Mouse (Mus musculus) midbrain, embryonic 11.5 days (tissue): ENCODE measurements around the gene Ffar3. TPM values are rescaled to one million over a fixed set of nuclear protein-coding genes. Genes with fewer than 3 reads are reported as not detected.

Experiments
- ATAC-seq: fragments of 200-750 bp; cut with Nextera tagmentation; 2 replicates; pipeline ENCODE4 v1.8.0; 2017; ENCODE audit warnings: moderate TSS enrichment, moderate library complexity; ENCODE audit not compliant: low FRiP score
- DNase-seq: peaks from one replicate; pipeline ENCODE4 v3.0.0; 2015; ENCODE audit warnings: low spot score; ENCODE audit errors: missing footprints
- H3K27ac ChIP-seq: fragments of 300-500 bp; sonication (generic); 2 replicates; pipeline ENCODE4 v1.5.1; 2014; ENCODE audit warnings: low read depth, low read length
- H3K27me3 ChIP-seq: fragments of 300-500 bp; sonication (generic); 2 replicates; pipeline ENCODE4 v1.6.1; 2014; ENCODE audit warnings: mild to moderate bottlenecking, low read length, moderate library complexity, mixed read lengths; ENCODE audit not compliant: control insufficient read depth, insufficient read depth
- H3K36me3 ChIP-seq: fragments of 300-500 bp; sonication (generic); 2 replicates; pipeline ENCODE4 v1.6.1; 2014; ENCODE audit warnings: mild to moderate bottlenecking, low read length, moderate library complexity, mixed read lengths; ENCODE audit not compliant: control insufficient read depth, insufficient read depth
- H3K4me1 ChIP-seq: fragments of 300-500 bp; sonication (generic); 2 replicates; pipeline ENCODE4 v1.6.1; 2014; ENCODE audit warnings: low read length; ENCODE audit not compliant: control insufficient read depth, insufficient read depth
- H3K4me2 ChIP-seq: fragments of 300-500 bp; sonication (generic); 2 replicates; pipeline ENCODE4 v1.6.1; 2014; ENCODE audit warnings: mild to moderate bottlenecking, moderate library complexity
- H3K4me3 ChIP-seq: fragments of 300-500 bp; sonication (generic); 2 replicates; pipeline ENCODE4 v1.5.1; 2014; ENCODE audit warnings: low read depth, low read length
- H3K9ac ChIP-seq: fragments of 300-500 bp; sonication (generic); 2 replicates; pipeline ENCODE4 v1.6.1; 2014; ENCODE audit warnings: low read length
- H3K9me3 ChIP-seq: fragments of 300-500 bp; sonication (generic); 2 replicates; pipeline ENCODE4 v1.6.1; 2016; ENCODE audit warnings: low read length; ENCODE audit not compliant: control insufficient read depth
- WGBS: fragments of 180-500 bp; shearing (Covaris S2); extraction: QIAGEN DNeasy Blood & Tissue Kit; methylation state at CpG from one replicate; pipeline ENCODE4 v1.1.7; 2014; 5-methylcytosine and 5-hydroxymethylcytosine counted together
- polyA plus RNA-seq: library from polyadenylated mRNA; unstranded; fragments of >200 nt; fragmentation: Nextera tagmentation; extraction: Ambion mirVana; gene quantifications from 2 replicates; pipeline ENCODE4 v1.2.1, GENCODE M21; 2014

The Ffar3 gene
- polyA plus RNA-seq, 1 experiment from 2014 or later: not detected

GRCm38 (mm10) chr7:30820131-30820530 is 35.8 kb downstream of the Ffar3 start:
- Histone ChIP-seq H3K27me3 (no peaks in the 10 kb centered on the region), H3K36me3 (no peaks in the 10 kb centered on the region), H3K4me3 (no peak overlapping the region), H3K27ac (no peak overlapping the region), H3K9me3 (no peaks in the 10 kb centered on the region), H3K4me1 (no peaks in the 10 kb centered on the region), H3K4me2 (no peak overlapping the region), H3K9ac (no peak overlapping the region)
- DNase-seq (no peak), ATAC-seq (no peak)
- WGBS: 71% methylated on average over 6 of the region's 6 CpGs

- no peak overlapping the region for H3K4me3 ChIP-seq
- H3K36me3 ChIP-seq: no peaks in the 10 kb centered on the region
- H3K27me3 ChIP-seq: no peaks in the 10 kb centered on the region
- H3K9ac ChIP-seq: no peak overlapping the region
- DNase-seq (no peak), ATAC-seq (no peak)
- WGBS: 71% methylated on average over 6 of the region's 6 CpGs
- H3K4me2 ChIP-seq: no peak overlapping the region
- H3K27ac ChIP-seq: no peak overlapping the region
- H3K4me1 ChIP-seq: no peaks in the 10 kb centered on the region
- H3K9me3 ChIP-seq: no peaks in the 10 kb centered on the region
Measured at GRCm38 (mm10) chr7:30812291-30812807, 43.6 kb downstream of the Ffar3 start.

GRCm38 (mm10) chr7:30811757-30812290 is 44.2 kb downstream of the Ffar3 start:
- H3K9ac ChIP-seq: no peak overlapping the region
- H3K27ac ChIP-seq: no peak overlapping the region
- no peak for DNase-seq
- no peaks in the 10 kb centered on the region for H3K36me3 ChIP-seq
- no peaks in the 10 kb centered on the region for H3K9me3 ChIP-seq
- WGBS: 73% methylated on average over 9 of the region's 9 CpGs
- ATAC-seq: no peak
- H3K4me1 ChIP-seq: no peaks in the 10 kb centered on the region
- H3K4me2 ChIP-seq: no peak overlapping the region
- no peak overlapping the region for H3K4me3 ChIP-seq
- H3K27me3 ChIP-seq: no peaks in the 10 kb centered on the region

GRCm38 (mm10) chr7:30810319-30810718 is 45.7 kb downstream of the Ffar3 start:
- H3K9ac ChIP-seq: no peak overlapping the region
- H3K9me3 ChIP-seq: no peaks in the 10 kb centered on the region
- no peak overlapping the region for H3K27ac ChIP-seq
- WGBS: 48% methylated on average over 6 of the region's 6 CpGs
- DNase-seq: no peak
- no peaks in the 10 kb centered on the region for H3K27me3 ChIP-seq
- no peak overlapping the region for H3K4me3 ChIP-seq
- H3K4me2 ChIP-seq: no peak overlapping the region
- ATAC-seq: no peak
- H3K4me1 ChIP-seq: no peaks in the 10 kb centered on the region
- H3K36me3 ChIP-seq: no peaks in the 10 kb centered on the region

GRCm38 (mm10) chr7:30805924-30806323 is 50.1 kb downstream of the Ffar3 start:
- no peaks in the 10 kb centered on the region for H3K4me1 ChIP-seq
- H3K9ac ChIP-seq: no peak overlapping the region
- no peaks in the 10 kb centered on the region; the same call in 1 of the 2 replicates for H3K9me3 ChIP-seq
- ATAC-seq: no peak
- H3K27me3 ChIP-seq: no peaks in the 10 kb centered on the region
- no peak overlapping the region for H3K27ac ChIP-seq
- DNase-seq: no peak
- H3K4me2 ChIP-seq: no peak overlapping the region
- WGBS: 48% methylated on average over 6 of the region's 6 CpGs
- no peak overlapping the region for H3K4me3 ChIP-seq
- no peaks in the 10 kb centered on the region for H3K36me3 ChIP-seq

Other genes with a start within 250 kb of the Ffar3 start
- 0.67 and 1.0 TPM in 2 replicates for gene Upk1a, start 243.3 kb downstream of the Ffar3 start, polyA plus RNA-seq
- gene Cox6b1, start 230.0 kb downstream of the Ffar3 start, polyA plus RNA-seq: 791 and 797 TPM in 2 replicates
- gene Etv2, start 220.3 kb downstream of the Ffar3 start, polyA plus RNA-seq: not detected in 2 replicates
- 112 and 138 TPM in 2 replicates for gene Rbm42, start 205.9 kb downstream of the Ffar3 start, polyA plus RNA-seq
- gene Haus5, start 191.2 kb downstream of the Ffar3 start, polyA plus RNA-seq: 51.0 and 52.4 TPM in 2 replicates
- gene Pmis2, start 184.6 kb downstream of the Ffar3 start, polyA plus RNA-seq: not detected in 2 replicates
- gene 2200002J24Rik, start 157.3 kb downstream of the Ffar3 start, polyA plus RNA-seq: not detected in 2 replicates
- gene Atp4a, start 144.0 kb downstream of the Ffar3 start, polyA plus RNA-seq: 0.70 and 1.1 TPM in 2 replicates
- 140 and 153 TPM in 2 replicates for gene Tmem147, start 126.6 kb downstream of the Ffar3 start, polyA plus RNA-seq
- 0.19 and 0.48 TPM in 2 replicates for gene Gapdhs, start 112.5 kb downstream of the Ffar3 start, polyA plus RNA-seq
- gene Sbsn, start 104.7 kb downstream of the Ffar3 start, polyA plus RNA-seq: 0.54 and 1.1 TPM in 2 replicates
- not detected in 2 replicates for gene Dmkn, start 92.4 kb downstream of the Ffar3 start, polyA plus RNA-seq
- gene Krtdap, start 68.3 kb downstream of the Ffar3 start, polyA plus RNA-seq: not detected in 2 replicates
- not detected in 2 replicates for gene Ffar2, start 32.4 kb downstream of the Ffar3 start, polyA plus RNA-seq
- not detected in 2 replicates for gene Ffar1, start 5.4 kb upstream of the Ffar3 start, polyA plus RNA-seq
- not detected in 2 replicates for gene Cd22, start 24.2 kb upstream of the Ffar3 start, polyA plus RNA-seq
- gene Mag, start 58.7 kb upstream of the Ffar3 start, polyA plus RNA-seq: 0.44 and 0.47 TPM in 2 replicates
- gene Hamp2, start 68.5 kb upstream of the Ffar3 start, polyA plus RNA-seq: not detected in 2 replicates
- 0.40 TPM in 1 of 2 replicates, not detected in the other for gene Hamp, start 87.9 kb upstream of the Ffar3 start, polyA plus RNA-seq
- gene Usf2, start 100.6 kb upstream of the Ffar3 start, polyA plus RNA-seq: 20.6 and 21.7 TPM in 2 replicates
- gene Lsr, start 117.3 kb upstream of the Ffar3 start, polyA plus RNA-seq: 10.2 and 13.1 TPM in 2 replicates
- gene Fam187b, start 117.6 kb upstream of the Ffar3 start, polyA plus RNA-seq: 0.25 and 0.62 TPM in 2 replicates
- gene Fxyd5, start 186.3 kb upstream of the Ffar3 start, polyA plus RNA-seq: 11.3 and 12.6 TPM in 2 replicates
- 5.4 and 6.2 TPM in 2 replicates for gene Fxyd7, start 195.3 kb upstream of the Ffar3 start, polyA plus RNA-seq
- 4.8 and 5.4 TPM in 2 replicates for gene Fxyd1, start 201.0 kb upstream of the Ffar3 start, polyA plus RNA-seq
- 0.58 and 0.85 TPM in 2 replicates for gene Lgi4, start 203.2 kb upstream of the Ffar3 start, polyA plus RNA-seq
- 1.8 and 2.3 TPM in 2 replicates for gene Fxyd3, start 220.5 kb upstream of the Ffar3 start, polyA plus RNA-seq